Mouse (Mus musculus): ENCODE results near the gene 9530053A07Rik.
A peak's percentile ranks its signal among the peaks of the same experiment; 100 is the strongest.

GRCm38 (mm10) chr7:28214142-28214541 lies 84.9 kb downstream of the 9530053A07Rik start:
- TF ChIP-seq CTCF (IDR thresholded peaks at IDR 0.05; ENCODE audit: borderline replicate concordance, insufficient read depth, low read depth, low read length) (peak; percentile 81), POLR2A (IDR thresholded peaks at IDR 0.05; ENCODE audit: borderline replicate concordance, insufficient read depth, low read length) (no peak)
